Mouse (Mus musculus) natural killer cell, adult 2 months (primary cell): Measurements from ENCODE around the gene Kif2c.

Source experiments
- DNase-seq, 2 experiments: peaks; one replicate each; pipeline ENCODE4 v3.0.0; 2022; ENCODE audit warnings: low spot score in 2 of 2

Kif2c gene

GRCm38 (mm10) chr4:117134601-117134995 lies 47.8 kb downstream of the Kif2c start:
- DNase-seq = no peak

- peak; percentile 99 to 100 for DNase-seq
Measured at GRCm38 (mm10) chr4:117133817-117134600, 48.4 kb downstream of the Kif2c start, which contains the start of gene Plk3. Gene Plk3 (minus strand): TSS chr4:117133963.

- DNase-seq = no peak
Measured at GRCm38 (mm10) chr4:117133366-117133796, 49.1 kb downstream of the Kif2c start.

GRCm38 (mm10) chr4:117132794-117133143 lies 49.7 kb downstream of the Kif2c start:
- no peak for DNase-seq

GRCm38 (mm10) chr4:117131890-117132793 lies 50.3 kb downstream of the Kif2c start:
- no peak for DNase-seq

- DNase-seq = no peak
Measured at GRCm38 (mm10) chr4:117131198-117131597, 51.2 kb downstream of the Kif2c start.

- no peak for DNase-seq
Measured at GRCm38 (mm10) chr4:117130790-117131189, 51.6 kb downstream of the Kif2c start.

GRCm38 (mm10) chr4:117127991-117128686 lies 54.3 kb downstream of the Kif2c start:
- DNase-seq = no peak

GRCm38 (mm10) chr4:117126675-117127290 lies 55.7 kb downstream of the Kif2c start, which contains the start of gene Tctex1d4:
Gene Tctex1d4 (plus strand): TSS chr4:117126794.
- DNase-seq = no peak

GRCm38 (mm10) chr4:117125910-117126674 lies 56.3 kb downstream of the Kif2c start:
- DNase-seq = peak; percentile 44 to 61

GRCm38 (mm10) chr4:117125348-117125909 lies 57.0 kb downstream of the Kif2c start, which contains the start of gene Btbd19:
Gene Btbd19 (minus strand): TSS chr4:117125725.
- no peak for DNase-seq

GRCm38 (mm10) chr4:117124518-117125347 lies 57.7 kb downstream of the Kif2c start:
- peak; percentile 78 to 79 for DNase-seq

- peak in 1 of 2 experiments; percentile 14 for DNase-seq
Measured at GRCm38 (mm10) chr4:117124218-117124517, 58.3 kb downstream of the Kif2c start.

- DNase-seq = no peak
Measured at GRCm38 (mm10) chr4:117123546-117124217, 58.8 kb downstream of the Kif2c start.

- no peak for DNase-seq
Measured at GRCm38 (mm10) chr4:117122209-117122608, 60.2 kb downstream of the Kif2c start.

GRCm38 (mm10) chr4:117120445-117121414 lies 61.7 kb downstream of the Kif2c start:
- peak; percentile 87 to 91 for DNase-seq

GRCm38 (mm10) chr4:117120052-117120444 lies 62.4 kb downstream of the Kif2c start:
- no peak for DNase-seq

GRCm38 (mm10) chr4:117119636-117120035 lies 62.8 kb downstream of the Kif2c start:
- no peak for DNase-seq
